Mouse (Mus musculus) heart, adult 2 months (tissue): ENCODE results near the gene Stat6. TPM values are rescaled to one million over a fixed set of nuclear protein-coding genes. Genes with fewer than 3 reads are reported as not detected.

ENCODE experiments used
- DNase-seq, 2 experiments: peaks; one replicate each; pipeline ENCODE4 v3.0.0; 2021
- H3K27ac ChIP-seq: fragments of 200-600 bp; 2 replicates; pipeline ENCODE4 v1.8.1; 2022
- H3K27me3 ChIP-seq: fragments of 200-500 bp; 2 replicates; pipeline ENCODE4 v1.6.1; 2012; ENCODE audit warnings: mild to moderate bottlenecking, low read length, inconsistent platforms, mixed read lengths; ENCODE audit not compliant: control insufficient read depth, insufficient read depth
- H3K36me3 ChIP-seq: fragments of 200-500 bp; 2 replicates; pipeline ENCODE4 v1.6.1; 2012; ENCODE audit warnings: low read length, inconsistent platforms; ENCODE audit not compliant: control insufficient read depth, insufficient read depth
- H3K4me1 ChIP-seq: fragments of 200-500 bp; 2 replicates; pipeline ENCODE4 v1.6.1; 2011; ENCODE audit warnings: low read length; ENCODE audit not compliant: control insufficient read depth, insufficient read depth
- H3K4me3 ChIP-seq: fragments of 200-600 bp; 2 replicates; pipeline ENCODE4 v1.8.1; 2022
- H3K79me2 ChIP-seq: fragments of 200-500 bp; replicated peaks from 2 replicates; pipeline ENCODE4 v1.6.1; 2012; ENCODE audit warnings: mild to moderate bottlenecking, inconsistent platforms, low read length, moderate library complexity, mixed read lengths; ENCODE audit not compliant: control insufficient read depth, insufficient read depth
- H3K9ac ChIP-seq: fragments of 200-500 bp; 2 replicates; pipeline ENCODE4 v1.6.1; 2012; ENCODE audit warnings: low read depth, mild to moderate bottlenecking, control low read depth, inconsistent platforms, low read length, mixed read lengths
- CTCF ChIP-seq: fragments of 200-600 bp; IDR thresholded peaks from 2 replicates; pipeline ENCODE4 v1.8.1; 2022; ENCODE audit warnings: antibody characterized with exemption, mild to moderate bottlenecking, moderate library complexity
- EP300 ChIP-seq: fragments of 200-500 bp; IDR thresholded peaks from 2 replicates; pipeline ENCODE4 v1.6.1; 2011; ENCODE audit warnings: low read depth, low read length, control low read depth; ENCODE audit not compliant: insufficient read depth
- POLR2A ChIP-seq: fragments of 200-500 bp; IDR thresholded peaks from 2 replicates; pipeline ENCODE4 v1.6.1; 2011; ENCODE audit warnings: mild to moderate bottlenecking, low read depth, low read length, control low read depth; ENCODE audit not compliant: insufficient read depth
- whole genome bisulfite sequencing: fragments of 180-500 bp; shearing (Covaris S2); methylation state at CpG from one replicate; pipeline ENCODE4 v1.1.7; 2018; 5-methylcytosine and 5-hydroxymethylcytosine counted together
- intact Hi-C: fragments of 180-260 bp; cut with DNase I; formaldehyde crosslinking; loops from one replicate; pipeline ENCODE4 v1.15.1; 2025
- polyA plus RNA-seq: library from polyadenylated mRNA; depleted of rRNA; stranded (reverse); fragments of >200 nt; gene quantifications from 2 replicates; pipeline ENCODE4 v1.2.3, GENCODE M21; 2012
- total RNA-seq, 2 experiments: library from RNA; stranded (reverse); gene quantifications; 2 replicates each; pipeline ENCODE4 v1.2.3; 2021

Stat6 gene
- total and polyA plus RNA-seq, 3 experiments = 43.7 to 49.5 (median 43.9) TPM

- DNase-seq = no peak
- Histone ChIP-seq H3K27ac (no peak overlapping the region), H3K79me2 (no peaks in the 10 kb centered on the region), H3K4me1 (peaks cover 7% of the 10 kb centered on the region), H3K9ac (no peak overlapping the region), H3K4me3 (no peak overlapping the region), H3K36me3 (no peaks in the 10 kb centered on the region), H3K27me3 (no peaks in the 10 kb centered on the region)
- intact Hi-C loops = no loop called here
- no peak for TF ChIP-seq POLR2A
- no peak for TF ChIP-seq CTCF
- TF ChIP-seq EP300 = no peak
- WGBS = 75% methylated on average over 14 of the region's 14 CpGs
Measured at GRCm38 (mm10) chr10:127612079-127612775, 30.6 kb upstream of the Stat6 start.

GRCm38 (mm10) chr10:127614236-127615033, 28.4 kb upstream of the Stat6 start:
- H3K27me3 ChIP-seq = no peaks in the 10 kb centered on the region
- H3K79me2 ChIP-seq = no peaks in the 10 kb centered on the region
- no peak overlapping the region for H3K4me3 ChIP-seq
- H3K4me1 ChIP-seq = peaks cover 10% of the 10 kb centered on the region
- TF ChIP-seq POLR2A (no peak), EP300 (no peak), CTCF (no peak)
- no peaks in the 10 kb centered on the region for H3K36me3 ChIP-seq
- peak; percentile 52 for DNase-seq
- intact Hi-C loops = no loop called here
- no peak overlapping the region for H3K9ac ChIP-seq
- H3K27ac ChIP-seq = peak overlapping the region; percentile 57
- 38% methylated on average over 12 of the region's 12 CpGs for WGBS

- intact Hi-C loops = no loop called here
- Histone ChIP-seq H3K36me3 (no peaks in the 10 kb centered on the region), H3K4me3 (no peak overlapping the region), H3K4me1 (peaks cover 10% of the 10 kb centered on the region), H3K27me3 (no peaks in the 10 kb centered on the region), H3K79me2 (no peaks in the 10 kb centered on the region), H3K27ac (peak overlapping the region; percentile 57), H3K9ac (no peak overlapping the region)
- no peak for DNase-seq
- TF ChIP-seq EP300 (no peak), CTCF (no peak), POLR2A (no peak)
- WGBS = 41% methylated on average over 2 of the region's 2 CpGs
Measured at GRCm38 (mm10) chr10:127615034-127615374, 27.8 kb upstream of the Stat6 start.

GRCm38 (mm10) chr10:127615591-127615990, 27.2 kb upstream of the Stat6 start:
- no peak overlapping the region; the same call in 1 of the 2 replicates for H3K9ac ChIP-seq
- peaks cover 10% of the 10 kb centered on the region for H3K4me1 ChIP-seq
- H3K36me3 ChIP-seq = no peaks in the 10 kb centered on the region
- no peaks in the 10 kb centered on the region for H3K27me3 ChIP-seq
- no peak overlapping the region for H3K4me3 ChIP-seq
- no peaks in the 10 kb centered on the region for H3K79me2 ChIP-seq
- intact Hi-C loops = no loop called here
- TF ChIP-seq CTCF = no peak
- TF ChIP-seq EP300 = no peak
- TF ChIP-seq POLR2A = no peak
- WGBS = 55% methylated on average over 3 of the region's 3 CpGs
- DNase-seq = peak; percentile 71 to 77
- peak overlapping the region; percentile 57 for H3K27ac ChIP-seq

- Histone ChIP-seq H3K9ac (no peak overlapping the region), H3K27ac (peak overlapping the region; percentile 57), H3K4me3 (no peak overlapping the region), H3K4me1 (peaks cover 10% of the 10 kb centered on the region), H3K79me2 (no peaks in the 10 kb centered on the region), H3K27me3 (no peaks in the 10 kb centered on the region), H3K36me3 (no peaks in the 10 kb centered on the region)
- DNase-seq = no peak
- intact Hi-C loops = no loop called here
- 66% methylated on average over 7 of the region's 7 CpGs for WGBS
- no peak for TF ChIP-seq EP300
- TF ChIP-seq POLR2A = no peak
- TF ChIP-seq CTCF = no peak
Measured at GRCm38 (mm10) chr10:127616261-127616679, 26.5 kb upstream of the Stat6 start.

GRCm38 (mm10) chr10:127617294-127617693, 25.5 kb upstream of the Stat6 start:
- no peak overlapping the region for H3K9ac ChIP-seq
- H3K4me1 ChIP-seq = peaks cover 11% of the 10 kb centered on the region
- no peak overlapping the region for H3K4me3 ChIP-seq
- no peak for TF ChIP-seq POLR2A
- TF ChIP-seq EP300 = no peak
- no peak for TF ChIP-seq CTCF
- H3K27ac ChIP-seq = peak overlapping the region; percentile 26
- H3K36me3 ChIP-seq = no peaks in the 10 kb centered on the region
- DNase-seq = no peak
- intact Hi-C loops = no loop called here
- H3K27me3 ChIP-seq = no peaks in the 10 kb centered on the region
- no peaks in the 10 kb centered on the region for H3K79me2 ChIP-seq
- 39% methylated on average over 4 of the region's 4 CpGs for WGBS
